Mouse (Mus musculus) heart, embryonic 14.5 days (tissue): ENCODE results near the gene Dock2. TPM values are rescaled to one million over a fixed set of nuclear protein-coding genes. Genes with fewer than 3 reads are reported as not detected.

Source experiments
- ATAC-seq: fragments of 200-750 bp; cut with Nextera tagmentation; 2 replicates; pipeline ENCODE4 v1.8.0; 2017; ENCODE audit warnings: low read depth, moderate TSS enrichment; ENCODE audit not compliant: insufficient number of reproducible peaks, insufficient read depth, low FRiP score
- H3K27ac ChIP-seq, 2 experiments: fragments of 200-500 bp in 1 of 2; fragments of 300-500 bp in 1 of 2; sonication (generic) in 1 of 2; replicated peaks in 1 of 2; 2 replicates each; pipeline ENCODE4 v1.5.1; 2012 to 2014; ENCODE audit warnings: low read depth in 2 of 2, low read length in 2 of 2, control low read depth in 1 of 2, mild to moderate bottlenecking in 1 of 2, mixed read lengths in 1 of 2; ENCODE audit not compliant: control insufficient read depth in 1 of 2, insufficient read depth in 1 of 2
- H3K27me3 ChIP-seq: fragments of 300-500 bp; sonication (generic); 2 replicates; pipeline ENCODE4 v1.6.1; 2014; ENCODE audit warnings: mild to moderate bottlenecking, low read length, control low read depth; ENCODE audit not compliant: control insufficient read depth, insufficient read depth
- H3K36me3 ChIP-seq: fragments of 300-500 bp; sonication (generic); 2 replicates; pipeline ENCODE4 v1.6.1; 2014; ENCODE audit warnings: mild to moderate bottlenecking, control low read depth, low read length, mixed read lengths; ENCODE audit not compliant: control insufficient read depth, insufficient read depth
- H3K4me1 ChIP-seq, 2 experiments: fragments of 200-500 bp in 1 of 2; fragments of 300-500 bp in 1 of 2; sonication (generic) in 1 of 2; 2 replicates each; pipeline ENCODE4 v1.6.1; 2012 to 2014; ENCODE audit warnings: low read length in 2 of 2, control low read depth in 1 of 2, mixed read lengths in 1 of 2; ENCODE audit not compliant: control insufficient read depth in 2 of 2, insufficient read depth in 2 of 2
- H3K4me2 ChIP-seq: fragments of 300-500 bp; sonication (generic); 2 replicates; pipeline ENCODE4 v1.6.1; 2014; ENCODE audit warnings: mild to moderate bottlenecking, low read length
- H3K4me3 ChIP-seq, 2 experiments: fragments of 200-500 bp in 1 of 2; fragments of 300-500 bp in 1 of 2; sonication (generic) in 1 of 2; 2 replicates each; pipeline ENCODE4 v1.5.1; 2012 to 2014; ENCODE audit warnings: low read length in 2 of 2, mild to moderate bottlenecking in 2 of 2, control low read depth in 1 of 2, low read depth in 1 of 2, moderate library complexity in 1 of 2; ENCODE audit not compliant: control insufficient read depth in 1 of 2, insufficient read depth in 1 of 2
- H3K9ac ChIP-seq: fragments of 300-500 bp; sonication (generic); 2 replicates; pipeline ENCODE4 v1.6.1; 2014; ENCODE audit warnings: mild to moderate bottlenecking, low read length
- H3K9me3 ChIP-seq: fragments of 300-500 bp; sonication (generic); 2 replicates; pipeline ENCODE4 v1.6.1; 2016; ENCODE audit warnings: low read length, control low read depth; ENCODE audit not compliant: control insufficient read depth
- WGBS: fragments of 180-500 bp; shearing (Covaris S2); extraction: QIAGEN DNeasy Blood & Tissue Kit; methylation state at CpG from one replicate; pipeline ENCODE4 v1.1.7; 2014; 5-methylcytosine and 5-hydroxymethylcytosine counted together
- polyA plus RNA-seq: library from polyadenylated mRNA; unstranded; fragments of >200 nt; fragmentation: Nextera tagmentation; extraction: Ambion mirVana; gene quantifications from 2 replicates; pipeline ENCODE4 v1.2.1, GENCODE M21; 2014

The Dock2 gene
- polyA plus RNA-seq, 1 experiment from 2014 or later: 1.6 TPM

DNA sequence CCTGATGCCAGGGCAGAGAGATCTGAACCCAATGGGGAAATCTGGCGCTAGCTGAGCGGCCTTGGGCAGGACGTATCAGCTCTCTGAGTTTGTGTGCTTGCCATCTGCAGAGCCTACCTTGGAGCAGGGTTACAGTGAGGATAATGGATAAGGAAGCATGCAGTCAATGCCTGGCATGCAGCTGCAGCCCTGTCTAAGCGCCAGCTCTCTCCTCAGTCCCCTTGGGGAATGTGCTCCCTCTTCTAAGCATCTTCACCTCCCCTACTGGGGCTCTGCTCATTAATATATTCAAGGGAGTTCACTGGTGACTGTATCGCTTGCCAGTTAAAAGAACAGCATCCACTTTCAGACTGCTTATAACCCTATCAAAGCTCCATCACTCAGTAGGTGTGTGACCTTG, 439.4 kb downstream of the Dock2 start:
- no peak overlapping the region for H3K9ac ChIP-seq
- H3K9me3 ChIP-seq: no peaks in the 10 kb centered on the region
- H3K4me3 ChIP-seq: no peak overlapping the region
- no peaks in the 10 kb centered on the region for H3K36me3 ChIP-seq
- H3K27ac ChIP-seq: peak overlapping the region; percentile 42 to 66; a peak in 3 of 4 replicates
- no peak overlapping the region for H3K4me2 ChIP-seq
- H3K4me1 ChIP-seq: peaks cover 9 to 23% of the 10 kb centered on the region in 2 experiments
- no peak for ATAC-seq
- whole genome bisulfite sequencing: 39% methylated on average over 5 of the region's 5 CpGs
- H3K27me3 ChIP-seq: no peaks in the 10 kb centered on the region

DNA sequence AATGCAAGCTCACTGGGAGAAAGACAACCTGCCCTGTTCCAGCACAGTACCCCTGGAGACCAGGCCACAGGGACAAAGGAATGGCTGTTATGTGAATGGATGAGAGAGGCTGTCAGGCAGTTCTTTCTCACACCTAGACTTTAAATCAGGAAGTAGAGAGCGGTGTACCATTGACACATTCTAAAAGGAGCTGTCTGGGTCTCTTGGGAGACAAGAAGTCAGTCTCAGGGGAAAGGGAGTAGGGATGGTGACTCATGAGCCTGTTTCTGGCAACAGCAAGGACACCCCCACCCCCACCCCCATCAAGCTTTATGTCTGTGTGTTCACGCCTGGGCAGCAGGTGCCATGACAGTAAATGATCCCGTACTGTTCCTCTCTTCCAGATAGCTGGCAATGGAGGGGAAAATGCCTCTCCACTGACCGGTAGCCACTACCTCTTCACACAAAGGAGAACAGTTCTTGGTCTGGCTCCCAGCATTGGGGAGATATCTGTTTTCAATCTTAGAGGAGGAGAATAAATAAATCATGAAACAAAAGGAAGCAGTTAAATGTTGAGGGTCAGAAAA, 439.9 kb downstream of the Dock2 start:
- peak; percentile 55 for ATAC-seq
- WGBS: 26% methylated on average over 4 of the region's 4 CpGs
- H3K4me3 ChIP-seq: no peak overlapping the region
- H3K9ac ChIP-seq: no peak overlapping the region
- H3K4me2 ChIP-seq: no peak overlapping the region
- no peaks in the 10 kb centered on the region for H3K36me3 ChIP-seq
- peaks cover 9 to 23% of the 10 kb centered on the region in 2 experiments for H3K4me1 ChIP-seq
- no peaks in the 10 kb centered on the region for H3K9me3 ChIP-seq
- H3K27me3 ChIP-seq: no peaks in the 10 kb centered on the region
- peak overlapping the region; percentile 42 to 66; a peak in 3 of 4 replicates for H3K27ac ChIP-seq

DNA sequence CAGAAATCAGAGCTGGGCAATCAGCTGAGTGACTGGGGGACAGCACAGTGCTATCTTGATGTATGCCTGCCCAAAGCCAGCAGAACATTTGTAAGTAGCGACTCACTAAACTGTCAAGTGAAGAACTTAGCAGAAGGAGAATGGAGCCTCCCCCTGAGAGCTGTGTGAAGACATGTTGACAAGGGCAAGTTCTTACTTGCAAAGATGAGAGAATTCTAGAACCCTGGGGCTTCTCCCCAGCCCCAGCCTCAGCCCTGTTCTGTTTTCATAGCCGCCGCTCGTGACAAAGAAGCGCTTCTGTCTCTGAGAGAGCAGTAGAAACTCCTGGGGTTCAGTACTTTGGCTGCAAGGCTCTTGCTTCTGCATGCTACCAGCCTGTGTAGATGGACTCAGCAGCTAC, 444.0 kb downstream of the Dock2 start:
- Histone ChIP-seq H3K27ac (no peak overlapping the region), H3K9ac (no peak overlapping the region), H3K36me3 (no peaks in the 10 kb centered on the region), H3K27me3 (no peaks in the 10 kb centered on the region), H3K9me3 (no peaks in the 10 kb centered on the region), H3K4me2 (no peak overlapping the region), H3K4me1 (peaks cover 4 to 16% of the 10 kb centered on the region in 2 experiments), H3K4me3 (no peak overlapping the region)
- no peak for ATAC-seq
- 56% methylated on average over 5 of the region's 5 CpGs for WGBS

DNA sequence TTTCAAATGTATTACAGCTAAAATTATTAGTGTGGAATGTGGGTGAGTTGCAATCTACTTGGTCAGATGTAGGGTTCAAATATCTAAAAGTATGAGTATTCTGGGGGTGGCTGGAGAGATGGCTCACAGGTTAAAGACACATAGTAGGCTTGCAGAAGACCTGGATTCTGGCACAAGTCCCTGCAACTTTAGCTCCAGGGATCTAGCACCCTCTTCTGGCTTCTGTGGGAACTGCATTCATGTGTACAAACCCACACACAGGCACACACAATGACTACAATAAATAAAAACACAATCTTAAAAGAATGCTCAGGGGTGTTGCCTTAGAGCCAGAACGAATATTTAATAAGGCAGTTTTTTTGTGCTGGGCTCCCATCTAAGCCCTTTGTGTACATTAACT, 445.8 kb downstream of the Dock2 start:
- ATAC-seq: no peak
- H3K4me3 ChIP-seq: no peak overlapping the region
- no peak overlapping the region for H3K27ac ChIP-seq
- no peak overlapping the region for H3K9ac ChIP-seq
- H3K4me2 ChIP-seq: no peak overlapping the region
- peaks cover 0 to 7% of the 10 kb centered on the region in 2 experiments; a peak in 1 of 4 replicates for H3K4me1 ChIP-seq
- H3K36me3 ChIP-seq: no peaks in the 10 kb centered on the region
- H3K9me3 ChIP-seq: no peaks in the 10 kb centered on the region
- 67% methylated on average over 1 of the region's 1 CpGs for WGBS
- no peaks in the 10 kb centered on the region for H3K27me3 ChIP-seq

DNA sequence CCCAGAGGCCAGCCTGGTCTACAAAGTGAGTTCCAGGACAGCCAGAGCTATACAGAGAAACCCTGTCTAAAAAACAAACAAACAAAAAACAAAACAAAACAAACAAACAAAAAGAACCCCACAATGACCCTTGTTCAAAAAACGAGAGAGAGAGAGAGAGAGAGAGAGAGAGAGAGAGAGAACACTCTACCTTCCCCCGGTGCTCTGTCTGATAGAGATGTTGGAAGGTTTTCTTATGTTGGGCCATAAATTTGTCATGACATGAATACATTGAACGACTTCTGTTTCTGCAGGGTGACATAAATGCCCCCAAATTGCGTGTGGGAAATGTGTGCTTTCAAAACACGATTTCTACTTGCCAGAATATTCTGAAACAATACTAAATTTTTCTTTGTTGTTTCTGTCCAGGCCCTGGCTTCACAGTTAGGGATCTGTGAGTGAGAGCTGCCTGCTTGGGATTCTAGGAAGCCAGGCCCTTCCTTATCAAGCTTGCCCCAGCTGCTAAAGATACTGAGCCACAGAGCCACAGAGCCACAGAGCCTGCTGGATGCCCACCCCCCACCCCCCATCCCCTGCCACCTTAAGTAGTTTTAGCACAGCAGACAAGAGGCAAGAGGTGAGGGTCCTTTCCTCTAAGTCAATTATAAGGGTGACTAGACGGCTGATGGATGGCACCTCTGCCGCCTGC, 451.2 kb downstream of the Dock2 start:
- no peaks in the 10 kb centered on the region for H3K9me3 ChIP-seq
- no peak overlapping the region for H3K4me2 ChIP-seq
- no peaks in the 10 kb centered on the region for H3K27me3 ChIP-seq
- H3K27ac ChIP-seq: no peak overlapping the region
- ATAC-seq: no peak
- WGBS: 45% methylated on average over 7 of the region's 7 CpGs
- H3K4me3 ChIP-seq: no peak overlapping the region
- no peaks in the 10 kb centered on the region for H3K36me3 ChIP-seq
- 0 out of 4 replicates have a peak, but pooled peaks cover 0 to 7% of the 10 kb centered on the region in 2 experiments for H3K4me1 ChIP-seq
- H3K9ac ChIP-seq: no peak overlapping the region

DNA sequence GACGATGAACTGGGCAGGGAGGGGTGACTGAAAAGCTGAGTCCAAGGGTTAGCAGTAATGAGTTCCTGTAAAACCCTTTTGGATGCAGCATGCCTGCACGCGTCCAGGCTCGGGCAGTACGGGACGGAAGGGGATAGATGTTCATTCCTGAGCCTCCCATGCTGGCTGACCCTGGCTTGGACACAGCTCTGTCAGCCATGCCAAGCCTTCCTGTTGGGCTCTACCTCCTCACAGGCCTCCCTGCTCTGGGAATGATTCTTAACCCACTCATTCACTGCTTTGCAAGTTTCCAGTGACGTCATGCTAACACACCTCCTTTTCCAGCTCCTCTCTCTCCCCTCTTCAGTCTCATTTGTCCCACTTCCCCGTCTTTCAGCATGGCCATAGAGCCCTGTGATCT, 460.0 kb downstream of the Dock2 start:
- WGBS: 66% methylated on average over 8 of the region's 8 CpGs
- Histone ChIP-seq H3K27ac (no peak overlapping the region), H3K9me3 (no peaks in the 10 kb centered on the region), H3K4me3 (no peak overlapping the region), H3K36me3 (no peaks in the 10 kb centered on the region), H3K27me3 (no peaks in the 10 kb centered on the region), H3K4me1 (no peaks in the 10 kb centered on the region), H3K4me2 (no peak overlapping the region), H3K9ac (no peak overlapping the region)
- no peak for ATAC-seq

DNA sequence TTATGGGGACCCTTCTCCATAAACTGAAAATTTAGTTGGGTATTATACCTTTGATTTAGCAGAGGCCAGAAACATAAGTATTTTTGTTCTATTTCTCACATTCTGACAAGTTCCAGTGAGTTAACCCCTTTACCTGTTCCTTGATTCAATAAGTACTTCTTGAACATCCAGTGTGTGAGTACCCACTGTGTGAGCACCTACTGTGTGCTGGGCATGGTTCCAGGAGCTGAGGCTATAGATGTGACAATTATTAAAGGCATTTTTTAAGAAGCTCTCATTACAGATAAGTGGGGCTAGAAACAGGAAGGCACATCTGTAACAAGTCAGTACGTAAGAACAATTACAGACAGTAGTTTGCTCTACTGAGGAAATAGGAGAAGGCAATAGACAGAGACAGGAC, 464.4 kb downstream of the Dock2 start:
- Histone ChIP-seq H3K4me3 (no peak overlapping the region), H3K4me2 (no peak overlapping the region), H3K27ac (no peak overlapping the region), H3K9ac (no peak overlapping the region), H3K9me3 (no peaks in the 10 kb centered on the region), H3K36me3 (no peaks in the 10 kb centered on the region), H3K4me1 (no peaks in the 10 kb centered on the region), H3K27me3 (no peaks in the 10 kb centered on the region)
- WGBS: 75% methylated on average over 1 of the region's 1 CpGs
- no peak for ATAC-seq

DNA sequence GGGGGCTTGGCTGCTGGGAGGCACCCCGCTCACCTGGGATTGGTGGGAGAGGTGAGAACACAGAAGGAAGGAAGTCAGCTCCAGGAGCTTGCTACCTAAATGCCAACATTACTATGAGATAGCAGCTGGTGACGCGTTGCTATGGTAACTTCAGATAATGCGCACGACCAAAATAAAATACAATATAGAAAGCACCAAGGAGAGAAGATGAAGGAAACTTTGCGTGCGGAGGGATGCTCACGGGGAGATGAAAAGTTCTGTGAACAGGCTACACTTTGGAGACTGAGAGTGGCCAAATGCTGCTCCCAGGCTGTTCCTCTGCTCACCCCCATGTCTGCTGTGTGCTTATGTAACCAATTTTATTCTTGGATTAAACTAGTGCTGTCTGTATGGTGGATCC, 466.7 kb downstream of the Dock2 start:
- Histone ChIP-seq H3K4me3 (no peak overlapping the region), H3K4me1 (no peaks in the 10 kb centered on the region), H3K9ac (no peak overlapping the region), H3K4me2 (no peak overlapping the region), H3K27me3 (no peaks in the 10 kb centered on the region), H3K9me3 (no peaks in the 10 kb centered on the region), H3K36me3 (no peaks in the 10 kb centered on the region), H3K27ac (no peak overlapping the region)
- no peak for ATAC-seq
- 67% methylated on average over 8 of the region's 8 CpGs for WGBS
